Mouse (Mus musculus) myocyte (in vitro differentiated cells): ENCODE data around the gene Mamstr. TPM values are rescaled to one million over a fixed set of nuclear protein-coding genes. Genes with fewer than 3 reads are reported as not detected.
"Not testable (repeated sequence)": the region's sequence is repeated elsewhere in the genome, so short reads cannot be mapped to it uniquely, and the experiment has no call there.

Experiments used
- H3K27me3 ChIP-seq: one replicate; pipeline ENCODE4 v1.6.1; 2011; ENCODE audit not compliant: control insufficient read depth, insufficient read depth, insufficient read length
- H3K36me3 ChIP-seq: one replicate; pipeline ENCODE4 v1.6.1; 2011; ENCODE audit not compliant: control insufficient read depth, insufficient read depth
- H3K4me2 ChIP-seq: one replicate; pipeline ENCODE4 v1.6.1; 2011; ENCODE audit warnings: low read depth, control low read depth
- H3K4me3 ChIP-seq: one replicate; pipeline ENCODE4 v1.5.1; 2011; ENCODE audit warnings: mild to moderate bottlenecking, control low read depth, moderate library complexity
- H3K79me2 ChIP-seq: one replicate; pipeline ENCODE4 v1.6.1; 2011; ENCODE audit not compliant: control insufficient read depth, insufficient read depth
- H3ac ChIP-seq: one replicate; pipeline ENCODE4 v1.6.1; 2011; ENCODE audit not compliant: control insufficient read depth, insufficient read length
- CEBPB ChIP-seq: IDR thresholded peaks from 2 replicates; pipeline ENCODE4 v1.6.1; 2011; ENCODE audit warnings: mild to moderate bottlenecking, moderate library complexity; ENCODE audit not compliant: poor library complexity, insufficient read depth, severe bottlenecking
- E2F4 ChIP-seq: IDR thresholded peaks from one replicate; pipeline ENCODE4 v1.6.1; 2011; ENCODE audit warnings: mild to moderate bottlenecking, control low read depth, moderate library complexity; ENCODE audit not compliant: insufficient read depth
- MAX ChIP-seq: IDR thresholded peaks from one replicate; pipeline ENCODE4 v1.6.1; 2011; ENCODE audit warnings: low read depth, mild to moderate bottlenecking, control low read depth
- MYOD1 ChIP-seq, 3 experiments: IDR thresholded peaks; one replicate each; pipeline ENCODE4 v1.6.1; 2011; ENCODE audit warnings: control low read depth in 2 of 3, low read depth in 2 of 3, mild to moderate bottlenecking in 2 of 3, moderate library complexity in 1 of 3; ENCODE audit not compliant: insufficient read length in 2 of 3, control insufficient read depth in 1 of 3
- MYOG ChIP-seq, 3 experiments: IDR thresholded peaks; one replicate each; pipeline ENCODE4 v1.6.1; 2011; ENCODE audit warnings: control low read depth in 2 of 3, low read depth in 2 of 3, mild to moderate bottlenecking in 2 of 3; ENCODE audit not compliant: insufficient read length in 2 of 3, control insufficient read depth in 1 of 3, insufficient read depth in 1 of 3
- POLR2A ChIP-seq: IDR thresholded peaks from one replicate; pipeline ENCODE4 v1.6.1; 2011; ENCODE audit warnings: low read depth, mild to moderate bottlenecking, control low read depth, moderate library complexity; ENCODE audit not compliant: insufficient read length
- POLR2AphosphoS2 ChIP-seq: IDR thresholded peaks from one replicate; pipeline ENCODE4 v1.6.1; 2011; ENCODE audit warnings: low read depth, control low read depth; ENCODE audit not compliant: insufficient read length
- REST ChIP-seq: IDR thresholded peaks from one replicate; pipeline ENCODE4 v1.6.1; 2011; ENCODE audit warnings: mild to moderate bottlenecking, control low read depth, moderate library complexity; ENCODE audit not compliant: insufficient read depth, insufficient read length
- SRF ChIP-seq: IDR thresholded peaks from one replicate; pipeline ENCODE4 v1.6.1; 2011; ENCODE audit warnings: low read depth; ENCODE audit not compliant: control insufficient read depth, insufficient read length
- TCF12 ChIP-seq: IDR thresholded peaks from one replicate; pipeline ENCODE4 v1.6.1; 2011; ENCODE audit warnings: mild to moderate bottlenecking, control low read depth; ENCODE audit not compliant: poor library complexity, insufficient read depth, severe bottlenecking
- TCF3 ChIP-seq: IDR thresholded peaks from one replicate; pipeline ENCODE4 v1.6.1; 2011; ENCODE audit warnings: low read depth, control low read depth; ENCODE audit not compliant: insufficient read length
- USF1 ChIP-seq: IDR thresholded peaks from one replicate; pipeline ENCODE4 v1.6.1; 2011; ENCODE audit warnings: low read depth, mild to moderate bottlenecking, control low read depth, moderate library complexity
- polyA plus RNA-seq: library from polyadenylated mRNA; unstranded; fragments of >200 nt; fragmentation: generic; extraction: Trizol; gene quantifications from one replicate; pipeline ENCODE4 v1.2.1, GENCODE M21; 2012; ENCODE audit warnings: missing spikeins

Gene Mamstr
- polyA plus RNA-seq, 1 experiment, result 12.5 TPM

GRCm38 (mm10) chr7:45645591-45645971, 5.8 kb downstream of the Mamstr start:
- TF ChIP-seq POLR2A (no peak), TCF12 (no peak), SRF (no peak), MYOG (IDR thresholded peaks at IDR 0.05; ENCODE audit: control insufficient read depth in 1 of 3, insufficient read depth in 1 of 3, insufficient read length in 2 of 3, low read depth in 2 of 3) (peak in 1 of 3 experiments; percentile 42), CEBPB (no peak), REST (no peak)
- no peaks in the 10 kb centered on the region for H3K27me3 ChIP-seq
- no peak overlapping the region for H3K4me2 ChIP-seq
- H3K79me2 ChIP-seq, result no peaks in the 10 kb centered on the region
- H3ac ChIP-seq, result no peak overlapping the region
- no peaks in the 10 kb centered on the region for H3K36me3 ChIP-seq
- no peak overlapping the region for H3K4me3 ChIP-seq

DNA sequence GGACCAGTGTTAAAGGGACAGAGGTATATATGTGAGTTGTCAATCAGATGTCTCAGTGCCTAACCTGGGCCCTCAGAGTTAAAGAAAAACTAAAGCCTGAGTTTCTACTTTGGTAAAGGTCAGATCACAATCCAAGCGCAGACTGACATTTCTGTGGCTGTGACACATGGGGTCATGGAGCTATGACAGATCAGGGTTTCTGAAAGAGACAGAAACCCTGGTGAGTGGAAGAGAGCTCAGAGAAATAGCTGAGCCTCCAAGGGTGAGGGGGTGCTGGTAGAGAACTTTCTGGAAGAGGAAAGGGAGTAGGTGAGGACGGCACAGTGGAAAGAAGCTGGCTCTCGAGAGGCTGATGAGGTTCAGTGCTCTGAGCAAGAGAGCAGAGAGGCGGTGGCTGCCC, 6.9 kb downstream of the Mamstr start:
- no peaks in the 10 kb centered on the region for H3K27me3 ChIP-seq
- no peaks in the 10 kb centered on the region for H3K36me3 ChIP-seq
- H3ac ChIP-seq, result no peak overlapping the region
- TF ChIP-seq TCF12, result no peak
- TF ChIP-seq USF1, result no peak
- no peak for TF ChIP-seq MYOG (IDR thresholded peaks at IDR 0.05; ENCODE audit: control insufficient read depth in 1 of 3, insufficient read depth in 1 of 3, insufficient read length in 2 of 3, low read depth in 2 of 3)
- no peak for TF ChIP-seq CEBPB
- TF ChIP-seq SRF, result no peak
- TF ChIP-seq MAX, result no peak
- TF ChIP-seq POLR2AphosphoS2, result no peak
- TF ChIP-seq REST, result no peak
- no peak for TF ChIP-seq E2F4
- no peak for TF ChIP-seq MYOD1 (IDR thresholded peaks at IDR 0.05; ENCODE audit: control insufficient read depth in 1 of 3, insufficient read length in 2 of 3, low read depth in 2 of 3)
- TF ChIP-seq POLR2A, result no peak
- H3K4me2 ChIP-seq, result no peak overlapping the region
- H3K79me2 ChIP-seq, result no peaks in the 10 kb centered on the region
- no peak overlapping the region for H3K4me3 ChIP-seq

DNA sequence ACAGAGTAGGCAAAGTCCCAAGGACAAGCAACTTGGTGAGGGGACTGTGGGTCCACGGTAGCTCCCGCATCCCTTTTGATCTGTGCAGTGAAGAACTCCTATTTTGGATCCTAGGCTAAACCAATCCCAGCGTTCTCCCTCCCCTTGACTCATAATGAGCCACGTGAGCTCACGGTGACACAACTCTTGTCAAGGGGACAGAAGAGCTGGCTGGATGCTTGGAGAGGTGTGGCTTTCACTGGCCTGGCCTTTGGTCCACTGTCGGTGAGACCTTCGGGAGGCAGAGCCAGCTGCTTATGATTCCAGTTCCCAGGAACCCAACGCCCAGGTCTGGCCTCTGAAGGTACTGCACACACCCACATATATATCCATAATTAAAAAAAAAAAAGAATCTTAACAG, 9.6 kb downstream of the Mamstr start:
- H3K36me3 ChIP-seq, result no peaks in the 10 kb centered on the region
- no peak overlapping the region for H3ac ChIP-seq
- no peak overlapping the region for H3K4me2 ChIP-seq
- no peaks in the 10 kb centered on the region for H3K79me2 ChIP-seq
- no peaks in the 10 kb centered on the region for H3K27me3 ChIP-seq
- TF ChIP-seq POLR2A, result peak; percentile 18
- no peak for TF ChIP-seq TCF3
- no peak overlapping the region for H3K4me3 ChIP-seq

DNA sequence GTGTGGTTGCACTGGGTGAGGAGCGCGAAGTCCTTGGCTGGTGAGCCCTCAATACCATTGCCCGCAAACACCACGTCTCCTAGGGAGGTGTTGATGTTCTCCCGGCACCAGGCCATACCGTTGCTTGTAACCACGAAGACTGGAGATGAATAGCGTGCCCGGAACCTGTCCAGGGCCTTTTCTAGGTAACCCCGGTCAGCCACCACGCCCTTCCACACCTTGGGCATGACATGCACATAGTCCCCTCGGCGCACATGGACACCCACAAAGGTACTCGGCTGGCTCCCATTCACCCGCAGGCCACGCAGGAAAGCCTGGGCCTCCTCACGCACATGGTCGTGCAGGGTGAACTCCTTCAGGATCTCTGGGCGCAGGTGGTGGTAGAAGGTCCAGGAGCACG, 10.7 kb downstream of the Mamstr start:
- H3K27me3 ChIP-seq, H3K4me2 ChIP-seq, H3K79me2 ChIP-seq, H3ac ChIP-seq, H3K36me3 ChIP-seq, H3K4me3 ChIP-seq: not testable (repeated sequence)
- TF ChIP-seq POLR2AphosphoS2, result peak; percentile 70

- no peak overlapping the region for H3ac ChIP-seq
- no peak overlapping the region for H3K4me2 ChIP-seq
- H3K27me3 ChIP-seq, result no peaks in the 10 kb centered on the region
- H3K79me2 ChIP-seq, result no peaks in the 10 kb centered on the region
- TF ChIP-seq SRF, result no peak
- TF ChIP-seq TCF3, result no peak
- no peak overlapping the region for H3K4me3 ChIP-seq
- H3K36me3 ChIP-seq, result no peaks in the 10 kb centered on the region
These were observed 14.8 kb downstream of the Mamstr start for GRCm38 (mm10) chr7:45654424-45655047.

- Histone ChIP-seq H3ac (no peak overlapping the region), H3K79me2 (no peaks in the 10 kb centered on the region), H3K27me3 (no peaks in the 10 kb centered on the region), H3K4me3 (no peak overlapping the region), H3K36me3 (no peaks in the 10 kb centered on the region), H3K4me2 (no peak overlapping the region)
- TF ChIP-seq TCF12 (no peak), USF1 (no peak), E2F4 (no peak), SRF (no peak), MAX (no peak), REST (no peak), POLR2A (no peak), MYOG (IDR thresholded peaks at IDR 0.05; ENCODE audit: control insufficient read depth in 1 of 3, insufficient read depth in 1 of 3, insufficient read length in 2 of 3, low read depth in 2 of 3) (no peak), CEBPB (no peak), TCF3 (no peak), POLR2AphosphoS2 (no peak), MYOD1 (IDR thresholded peaks at IDR 0.05; ENCODE audit: control insufficient read depth in 1 of 3, insufficient read length in 2 of 3, low read depth in 2 of 3) (no peak)
These were observed 21.1 kb downstream of the Mamstr start for GRCm38 (mm10) chr7:45660746-45661478.

- H3K36me3 ChIP-seq, H3ac ChIP-seq, H3K27me3 ChIP-seq, H3K79me2 ChIP-seq, H3K4me3 ChIP-seq, H3K4me2 ChIP-seq: not testable (repeated sequence)
These were observed 21.9 kb downstream of the Mamstr start for GRCm38 (mm10) chr7:45661702-45662101.
